Mouse (Mus musculus) stomach, postnatal 0 days (tissue): ENCODE measurements around the gene Pcdh9.

ENCODE experiments used
- CTCF ChIP-seq: IDR thresholded peaks from 2 replicates; pipeline ENCODE4 v1.5.1; 2016; ENCODE audit warnings: antibody characterized with exemption, low read depth, mild to moderate bottlenecking, moderate library complexity
- EP300 ChIP-seq: optimal IDR thresholded peaks from 2 replicates; pipeline ENCODE3; 2016; ENCODE audit warnings: antibody characterized with exemption

- TF ChIP-seq CTCF, result no peak
- no peak for TF ChIP-seq EP300
Observed at GRCm38 (mm10) chr14:93701385-93702101, 188.9 kb downstream of the Pcdh9 start.
